Mouse (Mus musculus): ENCODE results near the gene Cdc42ep2.

Gene Cdc42ep2

DNA sequence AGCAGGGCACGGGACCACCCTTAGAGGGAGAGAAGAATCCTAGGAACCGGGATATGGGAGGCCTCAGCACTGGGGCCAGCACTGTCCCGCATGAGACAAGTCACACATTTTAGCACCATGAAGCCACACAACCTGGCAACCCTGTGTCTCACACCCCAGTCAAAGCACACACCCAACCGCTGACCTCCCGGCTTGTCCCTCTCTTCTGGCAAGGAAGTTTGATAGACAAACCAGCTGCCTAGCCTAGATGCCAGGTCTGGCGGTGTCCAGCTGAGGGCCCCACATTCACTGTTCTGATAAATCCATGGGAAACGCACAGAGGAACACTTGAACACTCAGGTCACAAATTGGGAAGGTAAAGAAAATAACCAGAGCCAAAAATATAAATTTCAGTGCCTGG lies 18.0 kb upstream of the Cdc42ep2 start:
- DNase-seq (ENCODE audit: low read depth, low spot score), result no peak

DNA sequence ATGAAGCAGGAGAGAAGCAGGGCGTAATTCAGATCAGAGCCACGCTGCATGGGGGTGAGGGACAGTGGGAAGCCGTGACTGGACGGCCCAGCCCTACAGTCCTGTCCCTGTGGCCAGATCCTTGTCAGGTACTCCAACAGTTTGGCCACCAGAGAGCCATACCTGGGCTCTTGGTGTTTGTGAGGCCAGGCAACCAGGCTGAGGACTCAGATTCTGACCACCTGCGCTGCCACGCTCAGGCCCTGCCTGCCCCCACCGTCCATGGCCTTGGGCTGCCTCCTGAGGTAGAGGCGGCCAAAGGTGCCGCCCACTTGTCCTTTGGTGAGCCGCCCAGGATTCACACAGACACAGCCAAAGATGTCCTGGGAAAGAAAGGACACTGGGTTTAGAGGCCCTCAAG lies 16.0 kb upstream of the Cdc42ep2 start:
- no peak for DNase-seq (ENCODE audit: low read depth, low spot score)

GRCm38 (mm10) chr19:5940173-5940572 lies 15.6 kb upstream of the Cdc42ep2 start:
- DNase-seq (ENCODE audit: low read depth, low spot score), result no peak

GRCm38 (mm10) chr19:5939715-5940114 lies 15.1 kb upstream of the Cdc42ep2 start:
- DNase-seq (ENCODE audit: low read depth, low spot score), result no peak

GRCm38 (mm10) chr19:5938516-5938915 lies 13.9 kb upstream of the Cdc42ep2 start:
- DNase-seq (ENCODE audit: low read depth, low spot score), result no peak

- DNase-seq (ENCODE audit: low read depth, low spot score), result no peak
These were observed 13.3 kb upstream of the Cdc42ep2 start for GRCm38 (mm10) chr19:5937836-5938406.

GRCm38 (mm10) chr19:5937095-5937835 lies 12.6 kb upstream of the Cdc42ep2 start:
- no peak for DNase-seq (ENCODE audit: low read depth, low spot score)

DNA sequence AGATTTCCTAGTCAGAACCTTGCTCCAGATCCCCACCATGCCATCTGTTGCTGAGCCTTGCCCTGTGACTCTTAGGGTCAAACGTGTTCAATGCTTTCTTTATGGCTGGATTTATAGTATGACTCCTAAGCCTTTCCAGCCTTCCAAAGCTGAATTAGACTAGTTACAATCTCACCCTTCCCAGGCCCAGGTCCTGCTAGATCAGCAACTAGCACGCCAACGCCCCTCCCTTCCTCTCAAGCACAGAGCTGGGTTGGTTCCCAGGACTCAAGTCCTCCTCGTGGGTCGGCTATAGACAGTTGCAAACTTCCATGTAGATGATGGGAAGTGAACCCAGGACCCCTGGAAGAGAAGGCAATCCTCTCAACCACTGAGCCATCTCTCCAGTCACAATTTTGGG lies 11.1 kb upstream of the Cdc42ep2 start:
- DNase-seq (ENCODE audit: low read depth, low spot score), result no peak

DNA sequence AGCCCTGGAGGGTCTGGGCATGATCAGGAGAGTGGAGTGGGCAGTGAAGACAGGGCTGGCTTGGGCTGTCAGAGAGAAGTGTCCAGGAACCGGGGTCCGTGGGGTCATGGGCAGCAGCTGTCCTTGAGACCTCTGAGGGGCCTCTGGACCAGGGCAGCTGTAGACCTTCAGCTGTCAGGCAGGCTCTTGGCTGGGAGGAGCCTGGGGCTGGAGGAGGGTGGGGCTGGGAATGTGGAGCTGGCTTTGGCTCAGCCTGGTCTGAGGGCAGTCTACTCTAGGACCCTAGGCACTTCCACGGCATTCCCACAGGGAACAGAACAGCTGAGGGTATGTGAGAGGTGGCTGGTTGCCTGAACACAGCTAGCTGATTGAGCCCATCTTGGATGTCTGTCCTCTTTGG lies 10.7 kb upstream of the Cdc42ep2 start:
- DNase-seq (ENCODE audit: low read depth, low spot score), result no peak

GRCm38 (mm10) chr19:5929634-5930596 lies 5.3 kb upstream of the Cdc42ep2 start:
- DNase-seq (ENCODE audit: low read depth, low spot score), result no peak

- DNase-seq (ENCODE audit: low read depth, low spot score), result no peak
These were observed 3.9 kb upstream of the Cdc42ep2 start for GRCm38 (mm10) chr19:5928546-5928945.

DNA sequence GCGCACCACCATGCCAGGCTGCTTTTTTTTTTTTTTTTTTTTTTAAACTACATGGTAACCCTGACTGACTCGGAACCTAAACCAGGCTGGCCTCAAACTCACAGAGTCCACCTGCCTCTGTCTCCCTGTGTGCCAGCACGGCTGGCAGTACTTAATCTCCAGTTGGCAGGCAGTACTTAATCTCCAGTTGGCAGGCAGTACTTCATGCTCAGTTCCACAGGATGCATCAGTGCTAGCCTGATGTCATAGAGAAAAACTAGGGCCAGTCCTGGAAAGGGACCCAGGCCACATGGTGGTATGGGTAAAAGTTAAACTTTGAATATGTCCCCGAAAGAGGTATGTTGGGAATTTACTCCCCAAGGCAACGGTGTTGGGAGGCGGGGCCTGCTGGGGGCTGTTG lies 3.5 kb upstream of the Cdc42ep2 start:
- no peak for DNase-seq (ENCODE audit: low read depth, low spot score)

- no peak for DNase-seq (ENCODE audit: low read depth, low spot score)
These were observed 2.9 kb upstream of the Cdc42ep2 start for GRCm38 (mm10) chr19:5927532-5927931.

DNA sequence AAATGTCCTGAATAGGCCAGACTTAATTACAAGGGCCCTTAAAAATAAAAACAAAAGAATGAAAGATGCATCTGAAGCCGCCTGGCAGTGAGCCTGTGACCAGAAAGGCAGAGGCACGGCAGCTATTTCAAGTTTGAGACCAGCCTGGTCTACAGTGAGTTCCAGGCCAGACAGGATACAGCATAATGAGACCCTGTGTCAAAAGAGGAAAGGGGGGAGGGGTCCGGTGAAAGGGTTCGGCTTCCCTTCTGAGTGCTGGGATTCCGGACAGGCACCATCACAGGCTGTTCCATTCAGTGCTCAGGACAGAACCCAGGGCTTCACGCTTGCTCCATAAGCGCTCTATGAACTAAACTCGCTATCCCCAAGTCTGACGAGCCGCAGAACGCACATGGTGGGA lies 2.4 kb upstream of the Cdc42ep2 start:
- DNase-seq (ENCODE audit: low read depth, low spot score), result no peak

DNA sequence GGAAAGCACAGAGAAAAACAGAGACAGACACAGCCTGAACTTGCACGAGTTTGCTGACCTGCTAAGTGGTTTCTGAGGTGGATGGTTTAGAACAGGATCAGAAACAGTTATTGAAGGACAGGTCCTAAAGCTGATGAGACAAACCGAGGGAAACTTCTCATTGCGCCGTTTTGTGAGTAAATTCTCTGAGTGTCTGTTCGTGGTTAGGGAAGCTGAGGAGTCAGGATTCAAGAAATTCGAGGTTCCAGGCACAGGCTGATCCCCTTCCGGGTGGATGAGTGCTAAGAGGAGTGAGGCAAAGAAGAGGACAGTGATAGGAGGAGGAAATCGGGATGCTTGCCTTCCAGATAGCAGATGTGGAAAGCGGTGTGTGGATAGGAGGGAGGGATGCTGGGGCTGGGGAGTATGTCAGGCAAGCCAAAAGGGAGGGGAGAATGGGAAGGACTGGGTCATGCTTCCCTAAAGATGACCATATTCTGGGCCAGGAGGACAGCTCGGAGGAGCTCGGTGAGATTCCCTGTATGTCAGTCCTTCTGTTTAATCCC lies 767 bp upstream of the Cdc42ep2 start:
- no peak for DNase-seq (ENCODE audit: low read depth, low spot score)

- peak; percentile 92 for DNase-seq (ENCODE audit: low read depth, low spot score)
These were observed 465 bp downstream of the Cdc42ep2 start for GRCm38 (mm10) chr19:5923990-5924712.

GRCm38 (mm10) chr19:5922963-5923362 lies 1.7 kb downstream of the Cdc42ep2 start:
- DNase-seq (ENCODE audit: low read depth, low spot score), result no peak

DNA sequence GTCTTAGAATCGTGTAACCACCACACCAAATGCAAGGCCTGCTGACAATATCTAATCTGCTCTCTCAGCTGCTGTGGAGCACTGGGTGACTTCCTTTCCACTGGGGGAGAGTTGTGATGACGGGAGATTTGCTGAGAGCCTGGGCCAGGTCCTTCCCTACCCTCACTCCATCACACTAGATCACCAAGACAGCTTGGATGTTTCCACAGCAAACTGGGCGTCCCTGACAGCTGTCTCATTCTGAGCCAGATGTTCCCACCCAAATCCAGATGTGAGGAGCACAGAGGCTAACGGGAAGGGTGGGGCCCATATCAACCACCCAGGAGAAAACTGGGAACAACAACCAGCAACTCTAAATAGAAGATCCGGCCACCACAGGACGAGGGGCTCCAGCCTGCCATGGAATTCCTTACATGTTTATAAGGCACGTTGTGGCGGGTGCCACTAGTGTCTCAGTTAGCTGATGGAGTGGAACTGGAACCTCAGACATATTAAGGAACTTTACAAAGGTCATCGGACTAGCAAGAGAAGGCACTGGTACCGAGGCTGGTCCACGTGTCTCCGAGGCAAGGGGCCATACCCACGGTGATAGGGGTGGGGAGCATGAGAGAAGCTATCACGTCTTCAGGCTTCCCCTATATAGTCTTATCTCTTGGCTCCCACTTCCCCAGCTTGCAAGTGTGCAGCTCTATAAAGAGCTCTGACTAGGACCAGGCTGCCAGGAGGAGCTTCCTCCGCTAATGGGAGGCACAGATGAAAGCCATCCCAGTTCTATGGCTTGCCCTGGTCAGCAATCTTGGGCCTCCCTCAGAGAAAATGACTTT lies 2.3 kb downstream of the Cdc42ep2 start:
- DNase-seq (ENCODE audit: low read depth, low spot score), result no peak

GRCm38 (mm10) chr19:5921715-5922114 lies 2.9 kb downstream of the Cdc42ep2 start:
- DNase-seq (ENCODE audit: low read depth, low spot score), result peak; percentile 33

- peak; percentile 56 for DNase-seq (ENCODE audit: low read depth, low spot score)
These were observed 11.5 kb downstream of the Cdc42ep2 start, which contains the start of gene Dpf2 for GRCm38 (mm10) chr19:5913007-5913719. Gene Dpf2, minus strand, starts transcription at chr19:5913010.

Data from A20 (cell line).